Mouse (Mus musculus): ENCODE results near the gene Cdh12.

DNA sequence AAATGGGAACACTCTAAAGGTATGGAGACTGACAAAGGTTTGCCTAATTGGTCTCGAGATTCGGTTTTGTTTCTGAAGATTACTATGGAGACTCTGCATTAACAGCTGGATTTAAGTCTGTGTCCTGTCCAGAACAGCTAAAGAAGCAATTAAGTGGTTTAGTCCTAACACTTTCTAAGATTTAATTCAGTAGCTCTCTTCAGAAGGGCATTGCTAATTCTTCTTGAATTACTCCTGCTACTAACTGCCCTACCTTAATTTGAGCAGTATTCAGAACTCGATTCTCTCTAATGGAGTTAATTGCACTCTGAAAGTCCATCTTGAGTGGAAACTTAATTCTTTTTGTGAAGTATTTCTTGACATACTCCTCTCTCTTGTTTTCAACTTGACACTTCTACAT, 9.4 kb downstream of the Cdh12 start:
- no peak for TF ChIP-seq MAX (IDR thresholded peaks at IDR 0.05; ENCODE audit: low read depth)
- no peak for TF ChIP-seq POLR2A (IDR thresholded peaks at IDR 0.05; ENCODE audit: insufficient read length, low read depth)
- TF ChIP-seq MYOD1 (IDR thresholded peaks at IDR 0.05; ENCODE audit: control insufficient read depth in 1 of 3, insufficient read length in 2 of 3, low read depth in 2 of 3) = no peak
- TF ChIP-seq E2F4 (IDR thresholded peaks at IDR 0.05; ENCODE audit: insufficient read depth) = no peak
- no peak for TF ChIP-seq USF1 (IDR thresholded peaks at IDR 0.05; ENCODE audit: low read depth)
- no peak for TF ChIP-seq TCF3 (IDR thresholded peaks at IDR 0.05; ENCODE audit: insufficient read length, low read depth)
- no peak for TF ChIP-seq TCF12 (IDR thresholded peaks at IDR 0.05; ENCODE audit: insufficient read depth, poor library complexity, severe bottlenecking)
- no peak for TF ChIP-seq POLR2AphosphoS2 (IDR thresholded peaks at IDR 0.05; ENCODE audit: insufficient read length, low read depth)
